Mouse (Mus musculus) neural tube, embryonic 15.5 days (tissue): Measurements from ENCODE around the gene Entpd6. TPM values are rescaled to one million over a fixed set of nuclear protein-coding genes. Genes with fewer than 3 reads are reported as not detected.

Experiments used
- ATAC-seq: fragments of 200-750 bp; cut with Nextera tagmentation; 2 replicates; pipeline ENCODE4 v1.8.0; 2017; ENCODE audit warnings: mild to moderate bottlenecking, moderate TSS enrichment, moderate library complexity; ENCODE audit not compliant: low FRiP score
- H3K27ac ChIP-seq: fragments of 300-500 bp; sonication (generic); replicated peaks from 2 replicates; pipeline ENCODE4 v1.5.1; 2015; ENCODE audit warnings: mild to moderate bottlenecking, inconsistent platforms
- H3K27me3 ChIP-seq: fragments of 300-500 bp; sonication (generic); replicated peaks from 2 replicates; pipeline ENCODE4 v1.6.1; 2015; ENCODE audit warnings: inconsistent platforms
- H3K36me3 ChIP-seq: fragments of 300-500 bp; sonication (generic); 2 replicates; pipeline ENCODE4 v1.6.1; 2015; ENCODE audit warnings: inconsistent platforms
- H3K4me1 ChIP-seq: fragments of 300-500 bp; sonication (generic); 2 replicates; pipeline ENCODE4 v1.6.1; 2015; ENCODE audit warnings: inconsistent platforms
- H3K4me2 ChIP-seq: fragments of 300-500 bp; sonication (generic); 2 replicates; pipeline ENCODE4 v1.6.1; 2015; ENCODE audit warnings: inconsistent platforms, mild to moderate bottlenecking, moderate library complexity
- H3K4me3 ChIP-seq: fragments of 300-500 bp; sonication (generic); replicated peaks from 2 replicates; pipeline ENCODE4 v1.5.1; 2015; ENCODE audit warnings: mild to moderate bottlenecking, inconsistent platforms
- H3K9ac ChIP-seq: fragments of 300-500 bp; sonication (generic); replicated peaks from 2 replicates; pipeline ENCODE4 v1.6.1; 2015; ENCODE audit warnings: mild to moderate bottlenecking, inconsistent platforms
- H3K9me3 ChIP-seq: fragments of 300-500 bp; sonication (generic); replicated peaks from 2 replicates; pipeline ENCODE4 v1.6.1; 2016; ENCODE audit warnings: inconsistent platforms
- WGBS: fragments of 180-500 bp; shearing (Covaris S2); methylation state at CpG from one replicate; pipeline ENCODE4 v1.1.7; 2015; ENCODE audit warnings: mixed read lengths; 5-methylcytosine and 5-hydroxymethylcytosine counted together
- polyA plus RNA-seq: library from polyadenylated mRNA; unstranded; fragments of >200 nt; fragmentation: Nextera tagmentation; extraction: Ambion mirVana; gene quantifications from 2 replicates; pipeline ENCODE4 v1.2.1, GENCODE M21; 2015

The Entpd6 gene
- 72.6 and 78.2 TPM in 2 replicates for polyA plus RNA-seq

GRCm38 (mm10) chr2:150748854-150749253 is at the start of gene Entpd6:
Gene Entpd6, plus strand, starts transcription at chr2:150749042.
- peak within 1 kb of the TSS; percentile 58 for H3K9ac ChIP-seq
- peaks cover 18% of the 10 kb centered on the region for H3K4me1 ChIP-seq
- H3K27ac ChIP-seq, result peak within 1 kb of the TSS; percentile 83
- H3K4me3 ChIP-seq, result peak within 1 kb of the TSS; percentile 56
- H3K36me3 ChIP-seq, result peaks cover 13% of the 10 kb centered on the region
- H3K27me3 ChIP-seq, result peaks cover 28% of the 10 kb centered on the region
- ATAC-seq, result peak; percentile 98
- H3K9me3 ChIP-seq, result no peaks in the 10 kb centered on the region
- 0% methylated on average over 30 of the region's 30 CpGs for WGBS
- H3K4me2 ChIP-seq, result peak within 1 kb of the TSS; percentile 71

- Histone ChIP-seq H3K4me3 (no peak overlapping the region), H3K27ac (no peak overlapping the region), H3K9ac (no peak overlapping the region), H3K36me3 (no peaks in the 10 kb centered on the region), H3K4me1 (no peaks in the 10 kb centered on the region), H3K9me3 (no peaks in the 10 kb centered on the region), H3K27me3 (no peaks in the 10 kb centered on the region), H3K4me2 (no peak overlapping the region)
- WGBS, result 77% methylated on average over 4 of the region's 4 CpGs
- no peak for ATAC-seq
Measured at GRCm38 (mm10) chr2:150712167-150712674, 36.6 kb upstream of the Entpd6 start.

GRCm38 (mm10) chr2:150735756-150736576 is 12.9 kb upstream of the Entpd6 start:
- ATAC-seq, result peak; percentile 81
- WGBS, result 7% methylated on average over 11 of the region's 11 CpGs
- Histone ChIP-seq H3K4me3 (no peak overlapping the region), H3K27ac (no peak overlapping the region), H3K4me2 (0 out of 2 replicates have a peak overlapping the region, but pooled peaks have one; percentile 25), H3K4me1 (peaks cover 5% of the 10 kb centered on the region; the same call in 1 of the 2 replicates), H3K36me3 (no peaks in the 10 kb centered on the region), H3K9ac (no peak overlapping the region), H3K9me3 (no peaks in the 10 kb centered on the region), H3K27me3 (peaks cover 27% of the 10 kb centered on the region)

GRCm38 (mm10) chr2:150737881-150738280 is 11.0 kb upstream of the Entpd6 start:
- no peak for ATAC-seq
- Histone ChIP-seq H3K4me2 (no peak overlapping the region), H3K4me3 (no peak overlapping the region), H3K9ac (no peak overlapping the region), H3K4me1 (peaks cover 5% of the 10 kb centered on the region; the same call in 1 of the 2 replicates), H3K27ac (no peak overlapping the region), H3K27me3 (peaks cover 39% of the 10 kb centered on the region), H3K9me3 (no peaks in the 10 kb centered on the region), H3K36me3 (no peaks in the 10 kb centered on the region)
- 81% methylated on average over 9 of the region's 9 CpGs for WGBS

GRCm38 (mm10) chr2:150740145-150740841 is 8.5 kb upstream of the Entpd6 start:
- no peak overlapping the region; the same call in 1 of the 2 replicates for H3K9ac ChIP-seq
- H3K27ac ChIP-seq, result no peak overlapping the region
- no peaks in the 10 kb centered on the region for H3K36me3 ChIP-seq
- 35% methylated on average over 10 of the region's 10 CpGs for WGBS
- H3K27me3 ChIP-seq, result peaks cover 50% of the 10 kb centered on the region
- H3K4me2 ChIP-seq, result no peak overlapping the region
- H3K9me3 ChIP-seq, result no peaks in the 10 kb centered on the region
- no peak for ATAC-seq
- peaks cover 5% of the 10 kb centered on the region; the same call in 1 of the 2 replicates for H3K4me1 ChIP-seq
- no peak overlapping the region for H3K4me3 ChIP-seq

GRCm38 (mm10) chr2:150741405-150741804 is 7.4 kb upstream of the Entpd6 start:
- H3K27me3 ChIP-seq, result peaks cover 56% of the 10 kb centered on the region
- 53% methylated on average over 4 of the region's 4 CpGs for WGBS

GRCm38 (mm10) chr2:150745016-150745415 is 3.8 kb upstream of the Entpd6 start:
- H3K36me3 ChIP-seq, result no peaks in the 10 kb centered on the region
- 77% methylated on average over 7 of the region's 7 CpGs for WGBS
- no peak overlapping the region for H3K4me3 ChIP-seq
- H3K9me3 ChIP-seq, result no peaks in the 10 kb centered on the region
- H3K4me2 ChIP-seq, result no peak overlapping the region
- H3K4me1 ChIP-seq, result peaks cover 4% of the 10 kb centered on the region
- peaks cover 45% of the 10 kb centered on the region for H3K27me3 ChIP-seq
- no peak for ATAC-seq
- no peak overlapping the region for H3K9ac ChIP-seq
- no peak overlapping the region for H3K27ac ChIP-seq

More at GRCm38 (mm10) chr2:150741405-150741804, 7.4 kb upstream of the Entpd6 start:
- H3K36me3 ChIP-seq, result no peaks in the 10 kb centered on the region
- no peaks in the 10 kb centered on the region for H3K4me1 ChIP-seq
- no peak overlapping the region for H3K27ac ChIP-seq
- no peak overlapping the region for H3K4me2 ChIP-seq
- H3K9me3 ChIP-seq, result no peaks in the 10 kb centered on the region
- no peak overlapping the region for H3K4me3 ChIP-seq
- no peak overlapping the region for H3K9ac ChIP-seq
- peak; percentile 87 for ATAC-seq

GRCm38 (mm10) chr2:150749283-150749682 is 441 bp downstream of the Entpd6 start:
- Histone ChIP-seq H3K36me3 (peaks cover 14% of the 10 kb centered on the region), H3K4me1 (peaks cover 18% of the 10 kb centered on the region), H3K4me3 (peak overlapping the region; percentile 56), H3K27ac (peak overlapping the region; percentile 83), H3K4me2 (peak overlapping the region; percentile 71), H3K9me3 (no peaks in the 10 kb centered on the region), H3K9ac (peak overlapping the region; percentile 58), H3K27me3 (peaks cover 26% of the 10 kb centered on the region)
- ATAC-seq, result peak; percentile 88
- WGBS, result under 1% methylated on average over 24 of the region's 24 CpGs

GRCm38 (mm10) chr2:150750129-150750979 is 1.5 kb downstream of the Entpd6 start:
- no peaks in the 10 kb centered on the region for H3K9me3 ChIP-seq
- WGBS, result 79% methylated on average over 13 of the region's 13 CpGs
- peaks cover 18% of the 10 kb centered on the region for H3K36me3 ChIP-seq
- no peak for ATAC-seq
- peaks cover 16% of the 10 kb centered on the region for H3K27me3 ChIP-seq
- no peak overlapping the region for H3K27ac ChIP-seq
- H3K4me3 ChIP-seq, result peak overlapping the region; percentile 56
- peaks cover 18% of the 10 kb centered on the region for H3K4me1 ChIP-seq
- peak overlapping the region; percentile 71 for H3K4me2 ChIP-seq
- H3K9ac ChIP-seq, result peak overlapping the region; percentile 58; the same call in 1 of the 2 replicates

GRCm38 (mm10) chr2:150755016-150755415 is 6.2 kb downstream of the Entpd6 start:
- Histone ChIP-seq H3K36me3 (peaks cover 60% of the 10 kb centered on the region), H3K4me3 (no peak overlapping the region), H3K4me2 (no peak overlapping the region), H3K9me3 (no peaks in the 10 kb centered on the region), H3K27me3 (no peaks in the 10 kb centered on the region), H3K9ac (no peak overlapping the region), H3K27ac (no peak overlapping the region), H3K4me1 (peaks cover 14% of the 10 kb centered on the region)
- no peak for ATAC-seq
- 92% methylated on average over 3 of the region's 3 CpGs for WGBS

- no peaks in the 10 kb centered on the region for H3K9me3 ChIP-seq
- 85% methylated on average over 7 of the region's 7 CpGs for WGBS
- no peaks in the 10 kb centered on the region for H3K27me3 ChIP-seq
- H3K4me2 ChIP-seq, result no peak overlapping the region
- ATAC-seq, result no peak
- H3K27ac ChIP-seq, result no peak overlapping the region
- H3K9ac ChIP-seq, result no peak overlapping the region
- H3K36me3 ChIP-seq, result peaks cover 88% of the 10 kb centered on the region
- H3K4me1 ChIP-seq, result no peaks in the 10 kb centered on the region; the same call in 1 of the 2 replicates
- no peak overlapping the region for H3K4me3 ChIP-seq
Measured at GRCm38 (mm10) chr2:150761476-150761875, 12.6 kb downstream of the Entpd6 start.
